Mouse (Mus musculus) ovary, postnatal 10 days (tissue): ENCODE results near the gene Hpcal1.
"Not testable (repeated sequence)": the region's sequence is repeated elsewhere in the genome, so short reads cannot be mapped to it uniquely, and the experiment has no call there.

Source experiments
- DNase-seq: peaks from one replicate; pipeline ENCODE4 v3.0.0; 2022; ENCODE audit warnings: low spot score

Hpcal1 gene

DNA sequence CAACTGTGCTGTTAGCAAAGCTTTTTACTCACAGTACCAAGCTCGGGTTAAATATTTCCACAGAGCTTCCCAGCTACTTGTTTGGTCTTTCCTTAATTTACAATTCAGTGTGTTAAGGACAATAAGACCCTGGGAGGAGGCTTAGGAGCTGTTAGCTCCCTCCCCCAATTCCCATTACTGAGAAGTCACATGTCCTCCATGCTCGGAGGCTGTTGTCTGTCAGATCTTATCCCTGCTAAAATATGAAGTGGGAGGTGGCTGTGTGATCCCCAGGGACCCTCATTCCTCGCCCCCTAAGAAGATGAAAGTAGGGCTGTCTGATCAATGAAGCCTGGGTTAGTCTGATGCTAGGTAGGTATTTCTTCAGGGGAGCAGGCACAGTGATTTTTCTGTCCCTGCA, 88.4 kb downstream of the Hpcal1 start:
- DNase-seq: no peak

GRCm38 (mm10) chr12:17789486-17789885, 98.8 kb downstream of the Hpcal1 start:
- DNase-seq: no peak

DNA sequence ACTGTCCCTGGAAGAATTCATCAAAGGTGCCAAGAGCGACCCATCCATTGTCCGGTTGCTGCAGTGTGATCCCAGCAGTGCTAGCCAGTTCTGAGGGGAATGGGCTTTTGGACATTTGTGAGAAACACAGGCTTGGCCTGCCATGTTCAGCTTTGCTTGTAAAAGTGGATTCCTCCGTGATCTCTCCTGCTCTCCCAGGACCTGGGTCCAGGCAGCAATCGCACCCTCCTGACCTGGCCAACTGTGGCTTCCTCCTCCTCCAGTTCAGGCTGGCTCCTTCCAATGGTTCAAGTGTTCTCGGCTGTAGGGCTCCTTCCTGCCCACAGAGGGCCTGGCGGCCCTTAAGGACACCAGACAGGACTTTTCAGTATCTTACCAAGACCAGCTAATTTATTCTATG, 100.5 kb downstream of the Hpcal1 start:
- no peak for DNase-seq

DNA sequence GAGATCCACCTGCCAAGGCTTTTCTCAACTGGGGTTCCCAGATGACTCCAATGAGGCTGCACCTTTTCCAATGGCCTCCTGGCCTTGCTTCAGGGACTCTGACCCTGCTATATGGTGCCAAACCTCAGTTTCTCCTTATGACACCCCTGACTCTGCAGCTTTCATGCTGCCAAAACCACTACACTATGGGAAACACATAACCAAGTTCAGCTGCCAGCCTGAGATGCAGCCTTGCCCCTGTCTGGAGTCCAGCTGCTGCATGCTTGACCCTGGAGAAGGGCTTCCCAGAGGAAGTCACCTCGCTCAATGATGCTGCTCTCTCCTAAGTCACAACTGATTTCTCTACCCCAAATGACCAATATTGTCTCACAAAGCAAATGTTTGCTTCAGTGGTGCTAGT, 102.1 kb downstream of the Hpcal1 start:
- DNase-seq: no peak

GRCm38 (mm10) chr12:17795660-17796278, 105.1 kb downstream of the Hpcal1 start:
- DNase-seq: peak; percentile 14

GRCm38 (mm10) chr12:17798261-17798660, 107.6 kb downstream of the Hpcal1 start:
- not testable (repeated sequence) for DNase-seq

- DNase-seq: peak; percentile 13
These were observed 117.9 kb downstream of the Hpcal1 start for GRCm38 (mm10) chr12:17808542-17808941.

DNA sequence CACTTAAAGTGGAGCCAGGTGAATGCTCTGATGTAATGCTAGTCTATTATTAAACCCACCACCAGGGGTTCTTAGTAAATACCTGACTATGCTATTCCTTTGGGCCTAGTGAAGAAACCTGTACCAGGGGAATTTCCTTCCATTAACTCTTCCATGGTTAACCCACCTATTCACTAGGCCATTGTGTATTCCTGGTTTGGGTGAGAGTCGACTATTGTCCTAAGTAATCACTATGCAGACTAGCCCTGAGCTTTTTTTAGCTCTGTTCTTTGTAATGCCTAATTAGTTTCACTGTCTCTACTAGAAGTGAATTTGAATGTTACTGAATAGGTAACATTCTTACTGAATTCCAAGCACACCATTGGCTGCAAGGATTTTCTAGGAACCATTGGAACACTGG, 144.6 kb downstream of the Hpcal1 start:
- not testable (repeated sequence) for DNase-seq
